Mouse (Mus musculus) ZHBTc4 (cell line): Measurements from ENCODE around the gene Treh.

ENCODE experiments used
- DNase-seq: peaks from one replicate; pipeline ENCODE4 v3.0.0-alpha.2; 2011; ENCODE audit warnings: low read depth, low spot score

Gene Treh

GRCm38 (mm10) chr9:44715705-44716362 lies 42.8 kb downstream of the Treh start:
- no peak for DNase-seq

GRCm38 (mm10) chr9:44716997-44717821 lies 44.2 kb downstream of the Treh start:
- no peak for DNase-seq

- no peak for DNase-seq
Measured at GRCm38 (mm10) chr9:44717822-44718242, 44.8 kb downstream of the Treh start.

GRCm38 (mm10) chr9:44718937-44719631 lies 46.1 kb downstream of the Treh start:
- no peak for DNase-seq

GRCm38 (mm10) chr9:44719632-44720357 lies 46.8 kb downstream of the Treh start:
- DNase-seq: no peak

- DNase-seq: no peak
Measured at GRCm38 (mm10) chr9:44720358-44721153, 47.5 kb downstream of the Treh start.

GRCm38 (mm10) chr9:44721154-44721876 lies 48.3 kb downstream of the Treh start:
- DNase-seq: peak; percentile 86

- no peak for DNase-seq
Measured at GRCm38 (mm10) chr9:44721877-44722186, 48.8 kb downstream of the Treh start.

GRCm38 (mm10) chr9:44722575-44722974 lies 49.5 kb downstream of the Treh start:
- DNase-seq: no peak

GRCm38 (mm10) chr9:44723008-44723407 lies 50.0 kb downstream of the Treh start:
- DNase-seq: no peak

GRCm38 (mm10) chr9:44723521-44724041 lies 50.5 kb downstream of the Treh start:
- no peak for DNase-seq

GRCm38 (mm10) chr9:44724223-44724622 lies 51.2 kb downstream of the Treh start:
- DNase-seq: peak; percentile 46

GRCm38 (mm10) chr9:44724665-44725064 lies 51.6 kb downstream of the Treh start:
- DNase-seq: no peak

GRCm38 (mm10) chr9:44726431-44727146 lies 53.6 kb downstream of the Treh start:
- no peak for DNase-seq

- DNase-seq: no peak
Measured at GRCm38 (mm10) chr9:44727441-44727840, 54.4 kb downstream of the Treh start.

GRCm38 (mm10) chr9:44732130-44732549 lies 59.1 kb downstream of the Treh start:
- DNase-seq: no peak

GRCm38 (mm10) chr9:44732921-44733530 lies 60.0 kb downstream of the Treh start:
- DNase-seq: no peak

- DNase-seq: peak; percentile 66
Measured at GRCm38 (mm10) chr9:44733671-44734523, 60.9 kb downstream of the Treh start.
